ENCODE assay signal across 2 mouse cellular contexts in the genomic region with DNA sequence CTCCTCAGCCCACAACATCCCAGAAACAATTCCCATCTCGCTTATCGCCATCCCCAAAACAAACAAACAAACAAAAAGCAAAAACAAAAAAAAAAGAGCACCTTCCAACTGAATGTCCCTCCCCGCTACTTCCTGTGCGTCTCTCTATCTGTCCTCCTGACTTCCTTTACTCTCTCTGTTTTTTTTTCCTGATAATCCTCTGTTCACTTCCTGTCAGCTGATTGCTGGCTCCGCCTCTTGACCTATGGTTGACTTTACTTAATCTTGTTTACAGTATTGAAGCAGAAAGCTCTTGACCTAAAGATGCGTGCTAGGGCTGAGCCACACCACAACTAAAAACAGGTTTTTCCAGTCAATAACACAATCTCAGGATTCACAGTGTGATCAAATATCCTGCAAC.
A peak's percentile ranks its signal among the peaks of the same experiment; 100 is the strongest.
TF ChIP-seq lines count a peak whose summit lies in the region.

No protein-coding gene starts in this region.

TF ChIP-seq in CH12.LX, 34 proteins besides CTCF, POLR2A, EP300 and RAD21:
- peak; percentile 66 for TF ChIP-seq USF1 (IDR thresholded peaks at IDR 0.05; ENCODE audit: low read depth, low read length)
- peak; percentile 76 for TF ChIP-seq ELF1 (IDR thresholded peaks at IDR 0.05; ENCODE audit: low read depth, low read length)
- no peak for TF ChIP-seq CHD1 (IDR thresholded peaks at IDR 0.05; ENCODE audit: low read depth, low read length)
- no peak for TF ChIP-seq MYC (IDR thresholded peaks at IDR 0.05; ENCODE audit: low read depth, low read length)
- no peak for TF ChIP-seq PAX5 (IDR thresholded peaks at IDR 0.05; ENCODE audit: low read length)
- no peak for TF ChIP-seq JUN (IDR thresholded peaks at IDR 0.05; ENCODE audit: insufficient read depth, low read depth, low read length)
- no peak for TF ChIP-seq MAZ (IDR thresholded peaks at IDR 0.05; ENCODE audit: low read depth, low read length)
- TF ChIP-seq MAFK (IDR thresholded peaks at IDR 0.05; ENCODE audit: insufficient replicate concordance, low read length): no peak
- TF ChIP-seq MAX (IDR thresholded peaks at IDR 0.05; ENCODE audit: low read length): peak; percentile 11; the same call in 1 of the 2 replicates
- peak; percentile 83 for TF ChIP-seq HCFC1 (IDR thresholded peaks at IDR 0.05; ENCODE audit: low read depth, low read length)
- TF ChIP-seq KAT2A (IDR thresholded peaks at IDR 0.05; ENCODE audit: insufficient replicate concordance, low read length): 0 out of 2 replicates have a peak, but pooled peaks have one; percentile 24
- peak; percentile 49 for TF ChIP-seq USF2 (conservative IDR thresholded peaks at IDR 0.05; ENCODE audit: low read depth, low read length)
- TF ChIP-seq ZNF384 (IDR thresholded peaks at IDR 0.05; ENCODE audit: low read depth, low read length): peak; percentile 96
- no peak for TF ChIP-seq ZKSCAN1 (IDR thresholded peaks at IDR 0.05; ENCODE audit: borderline replicate concordance, low read depth, low read length)
- no peak for TF ChIP-seq E2F4 (IDR thresholded peaks at IDR 0.05; ENCODE audit: insufficient replicate concordance, low read depth, low read length)
TF ChIP-seq in CH12.LX: peak in this region for 7.

TF ChIP-seq in MEL, 35 proteins besides CTCF, POLR2A, EP300 and RAD21:
- no peak for TF ChIP-seq ZC3H11A (IDR thresholded peaks at IDR 0.05; ENCODE audit: low read depth, low read length)
- TF ChIP-seq BHLHE40 (IDR thresholded peaks at IDR 0.05; ENCODE audit: borderline replicate concordance, low read depth, low read length): no peak
- TF ChIP-seq MXI1 (IDR thresholded peaks at IDR 0.05; ENCODE audit: low read depth, low read length): no peak
- no peak for TF ChIP-seq MYB (IDR thresholded peaks at IDR 0.05; ENCODE audit: low read depth, low read length)
- no peak for TF ChIP-seq E2F4 (IDR thresholded peaks at IDR 0.05; ENCODE audit: borderline replicate concordance, low read depth, low read length)
- TF ChIP-seq POLR2AphosphoS5 (IDR thresholded peaks at IDR 0.05; ENCODE audit: borderline replicate concordance, low read depth, low read length): no peak
- TF ChIP-seq SMC3 (IDR thresholded peaks at IDR 0.05; ENCODE audit: low read depth, low read length): no peak
- TF ChIP-seq NRF1 (IDR thresholded peaks at IDR 0.05; ENCODE audit: insufficient read depth, low read depth, low read length, poor library complexity, severe bottlenecking): no peak
- no peak for TF ChIP-seq ZMIZ1 (IDR thresholded peaks at IDR 0.05; ENCODE audit: low read depth, low read length)
- no peak for TF ChIP-seq TAL1 (IDR thresholded peaks at IDR 0.05; ENCODE audit: low read length)
- TF ChIP-seq ELF1 (IDR thresholded peaks at IDR 0.05; ENCODE audit: low read depth, low read length): peak; percentile 57; the same call in 1 of the 2 replicates
- no peak; the same call in 1 of the 2 replicates for TF ChIP-seq NELFE (IDR thresholded peaks at IDR 0.05; ENCODE audit: low read depth, low read length)
- no peak for TF ChIP-seq GABPA (IDR thresholded peaks at IDR 0.05; ENCODE audit: low read depth, low read length)
- 0 out of 2 replicates have a peak, but pooled peaks have one; percentile 16 for TF ChIP-seq TCF12 (IDR thresholded peaks at IDR 0.05; ENCODE audit: low read depth, low read length)
- peak; percentile 89 for TF ChIP-seq USF1 (IDR thresholded peaks at IDR 0.05; ENCODE audit: low read depth, low read length)
- no peak; the same call in 1 of the 2 replicates for TF ChIP-seq RCOR1 (IDR thresholded peaks at IDR 0.05; ENCODE audit: low read depth, low read length)
- no peak for TF ChIP-seq UBTF (IDR thresholded peaks at IDR 0.05; ENCODE audit: borderline replicate concordance, insufficient read depth, low read depth, low read length)
- TF ChIP-seq KAT2A (conservative IDR thresholded peaks at IDR 0.05; ENCODE audit: low read depth, low read length): no peak
- TF ChIP-seq MAZ (IDR thresholded peaks at IDR 0.05; ENCODE audit: low read depth, low read length): no peak
- TF ChIP-seq CHD2 (IDR thresholded peaks at IDR 0.05; ENCODE audit: low read length): no peak
- TF ChIP-seq ZKSCAN1 (IDR thresholded peaks at IDR 0.05; ENCODE audit: low read depth, low read length): no peak
- no peak for TF ChIP-seq JUND (IDR thresholded peaks at IDR 0.05; ENCODE audit: low read depth, low read length)
- TF ChIP-seq GATA1 (IDR thresholded peaks at IDR 0.05; ENCODE audit: low read depth, low read length): peak; percentile 68; the same call in 1 of the 2 replicates
- no peak for TF ChIP-seq MAX (IDR thresholded peaks at IDR 0.05; ENCODE audit: low read length)
- no peak for TF ChIP-seq MEF2A (IDR thresholded peaks at IDR 0.05; ENCODE audit: extremely low read depth, insufficient replicate concordance, low read depth, low read length, poor library complexity, severe bottlenecking)
- no peak for TF ChIP-seq MYC (IDR thresholded peaks at IDR 0.05; ENCODE audit: low read depth, low read length)
- 0 out of 4 replicates have a peak, but pooled peaks of 1 of the 2 experiments have one; percentile 42 for TF ChIP-seq USF2 (IDR thresholded peaks at IDR 0.05; ENCODE audit: borderline replicate concordance in 1 of 2, insufficient read depth in 1 of 2, low read depth in 1 of 2, low read length in 2 of 2)
- TF ChIP-seq HCFC1 (IDR thresholded peaks at IDR 0.05; ENCODE audit: low read depth, low read length): peak; percentile 79
- peak; percentile 37; the same call in 1 of the 2 replicates for TF ChIP-seq SIN3A (IDR thresholded peaks at IDR 0.05; ENCODE audit: low read length)
- no peak for TF ChIP-seq CHD1 (IDR thresholded peaks at IDR 0.05; ENCODE audit: low read depth, low read length)
- no peak for TF ChIP-seq MAFK (IDR thresholded peaks at IDR 0.05; ENCODE audit: borderline replicate concordance, low read depth, low read length)
- no peak for TF ChIP-seq POLR2AphosphoS2 (IDR thresholded peaks at IDR 0.05; ENCODE audit: low read length)
- TF ChIP-seq TBP (IDR thresholded peaks at IDR 0.05; ENCODE audit: low read depth, low read length): no peak
- peak; percentile 86 for TF ChIP-seq ETS1 (IDR thresholded peaks at IDR 0.05; ENCODE audit: low read depth, low read length)
- TF ChIP-seq ZNF384 (IDR thresholded peaks at IDR 0.05; ENCODE audit: low read depth, low read length): peak; percentile 91
